Mouse (Mus musculus): Measurements from ENCODE around the gene Kcnb1. TPM values are rescaled to one million over a fixed set of nuclear protein-coding genes. Genes with fewer than 3 reads are reported as not detected.

The Kcnb1 gene
- polyA plus RNA-seq, 1 experiment from 2014 or later: 2.3 TPM

GRCm38 (mm10) chr2:167201463-167202291 is 11.7 kb upstream of the Kcnb1 start:
- WGBS: 16% methylated on average over 16 of the region's 16 CpGs
- 0 out of 2 replicates have a peak overlapping the region, but pooled peaks have one; percentile 10 for H3K9ac ChIP-seq (replicated peaks)

GRCm38 (mm10) chr2:167198660-167199427 is 8.9 kb upstream of the Kcnb1 start:
- 64% methylated on average over 13 of the region's 13 CpGs for WGBS
- Histone ChIP-seq H3K27me3 (no peaks in the 10 kb centered on the region), H3K9ac (replicated peaks) (no peak overlapping the region), H3K4me3 (replicated peaks) (no peak overlapping the region), H3K4me2 (replicated peaks) (no peak overlapping the region), H3K36me3 (no peaks in the 10 kb centered on the region), H3K9me3 (no peaks in the 10 kb centered on the region), H3K27ac (no peak overlapping the region), H3K4me1 (replicated peaks) (peaks cover 31% of the 10 kb centered on the region)
- no peak for ATAC-seq

More at GRCm38 (mm10) chr2:167201463-167202291, 11.7 kb upstream of the Kcnb1 start:
- H3K4me3 ChIP-seq (replicated peaks): no peak overlapping the region
- H3K27ac ChIP-seq: peak overlapping the region; percentile 91
- H3K36me3 ChIP-seq: no peaks in the 10 kb centered on the region
- H3K9me3 ChIP-seq: no peaks in the 10 kb centered on the region
- ATAC-seq: peak; percentile 75
- H3K4me1 ChIP-seq (replicated peaks): peaks cover 31% of the 10 kb centered on the region
- H3K27me3 ChIP-seq: no peaks in the 10 kb centered on the region
- peak overlapping the region; percentile 38 for H3K4me2 ChIP-seq (replicated peaks)

GRCm38 (mm10) chr2:167193361-167193760 is 3.4 kb upstream of the Kcnb1 start:
- H3K4me1 ChIP-seq (replicated peaks): peaks cover 22% of the 10 kb centered on the region
- no peaks in the 10 kb centered on the region for H3K36me3 ChIP-seq
- no peak overlapping the region for H3K9ac ChIP-seq (replicated peaks)
- peaks cover 26% of the 10 kb centered on the region for H3K27me3 ChIP-seq
- no peak overlapping the region for H3K4me3 ChIP-seq (replicated peaks)
- no peak for ATAC-seq
- WGBS: 78% methylated on average over 3 of the region's 3 CpGs
- H3K4me2 ChIP-seq (replicated peaks): no peak overlapping the region
- no peaks in the 10 kb centered on the region for H3K9me3 ChIP-seq
- no peak overlapping the region for H3K27ac ChIP-seq

GRCm38 (mm10) chr2:167189291-167190075 is 472 bp downstream of the Kcnb1 start:
- H3K36me3 ChIP-seq: peaks cover 2% of the 10 kb centered on the region; the same call in 1 of the 2 replicates
- WGBS: 1% methylated on average over 36 of the region's 91 CpGs
- no peaks in the 10 kb centered on the region for H3K9me3 ChIP-seq
- 0 out of 2 replicates have a peak overlapping the region, but pooled peaks have one; percentile 30 for H3K27ac ChIP-seq
- peaks cover 39% of the 10 kb centered on the region for H3K27me3 ChIP-seq
- peak; percentile 74; the same call in 1 of the 2 replicates for ATAC-seq
- H3K4me1 ChIP-seq (replicated peaks): peaks cover 47% of the 10 kb centered on the region
- H3K9ac ChIP-seq (replicated peaks): peak overlapping the region; percentile 73
- H3K4me3 ChIP-seq (replicated peaks): peak overlapping the region; percentile 59
- H3K4me2 ChIP-seq (replicated peaks): peak overlapping the region; percentile 82

GRCm38 (mm10) chr2:167188315-167189207 is 1.4 kb downstream of the Kcnb1 start:
- Histone ChIP-seq H3K9me3 (no peaks in the 10 kb centered on the region), H3K27ac (no peak overlapping the region), H3K36me3 (peaks cover 3% of the 10 kb centered on the region), H3K4me3 (replicated peaks) (peak overlapping the region; percentile 59), H3K27me3 (peaks cover 39% of the 10 kb centered on the region), H3K4me1 (replicated peaks) (peaks cover 47% of the 10 kb centered on the region), H3K4me2 (replicated peaks) (peak overlapping the region; percentile 82), H3K9ac (replicated peaks) (peak overlapping the region; percentile 73)
- peak; percentile 12; the same call in 1 of the 2 replicates for ATAC-seq
- 13% methylated on average over 76 of the region's 83 CpGs for WGBS

GRCm38 (mm10) chr2:167187119-167187518 is 2.8 kb downstream of the Kcnb1 start:
- H3K4me1 ChIP-seq (replicated peaks): peaks cover 47% of the 10 kb centered on the region
- H3K9me3 ChIP-seq: no peaks in the 10 kb centered on the region
- H3K36me3 ChIP-seq: peaks cover 10% of the 10 kb centered on the region
- no peak overlapping the region for H3K4me2 ChIP-seq (replicated peaks)
- peaks cover 39% of the 10 kb centered on the region for H3K27me3 ChIP-seq
- no peak overlapping the region for H3K4me3 ChIP-seq (replicated peaks)
- WGBS: 90% methylated on average over 5 of the region's 5 CpGs
- no peak overlapping the region for H3K27ac ChIP-seq
- no peak overlapping the region; the same call in 1 of the 2 replicates for H3K9ac ChIP-seq (replicated peaks)
- no peak for ATAC-seq

- no peak for ATAC-seq
- H3K27me3 ChIP-seq: peaks cover 38% of the 10 kb centered on the region
Measured at GRCm38 (mm10) chr2:167186544-167186943, 3.4 kb downstream of the Kcnb1 start.

GRCm38 (mm10) chr2:167186003-167186402 is 4.0 kb downstream of the Kcnb1 start:
- Histone ChIP-seq H3K9ac (replicated peaks) (no peak overlapping the region), H3K4me1 (replicated peaks) (peaks cover 44% of the 10 kb centered on the region)
- 65% methylated on average over 13 of the region's 13 CpGs for WGBS

More at GRCm38 (mm10) chr2:167186544-167186943, 3.4 kb downstream of the Kcnb1 start:
- Histone ChIP-seq H3K4me3 (replicated peaks) (no peak overlapping the region), H3K4me1 (replicated peaks) (peaks cover 47% of the 10 kb centered on the region), H3K4me2 (replicated peaks) (no peak overlapping the region), H3K27ac (no peak overlapping the region), H3K9me3 (no peaks in the 10 kb centered on the region), H3K9ac (replicated peaks) (no peak overlapping the region; the same call in 1 of the 2 replicates), H3K36me3 (peaks cover 10% of the 10 kb centered on the region)
- WGBS: 45% methylated on average over 10 of the region's 10 CpGs

GRCm38 (mm10) chr2:167185432-167185831 is 4.5 kb downstream of the Kcnb1 start:
- Histone ChIP-seq H3K27ac (no peak overlapping the region), H3K4me2 (replicated peaks) (no peak overlapping the region), H3K4me1 (replicated peaks) (peaks cover 39% of the 10 kb centered on the region), H3K27me3 (peaks cover 27% of the 10 kb centered on the region), H3K36me3 (peaks cover 10% of the 10 kb centered on the region), H3K9ac (replicated peaks) (no peak overlapping the region), H3K9me3 (no peaks in the 10 kb centered on the region), H3K4me3 (replicated peaks) (no peak overlapping the region)
- no peak for ATAC-seq
- WGBS: 92% methylated on average over 2 of the region's 2 CpGs

More at GRCm38 (mm10) chr2:167186003-167186402, 4.0 kb downstream of the Kcnb1 start:
- no peak for ATAC-seq
- H3K27ac ChIP-seq: no peak overlapping the region
- no peak overlapping the region for H3K4me2 ChIP-seq (replicated peaks)
- H3K27me3 ChIP-seq: peaks cover 33% of the 10 kb centered on the region
- H3K4me3 ChIP-seq (replicated peaks): no peak overlapping the region
- peaks cover 10% of the 10 kb centered on the region for H3K36me3 ChIP-seq
- no peaks in the 10 kb centered on the region for H3K9me3 ChIP-seq

GRCm38 (mm10) chr2:167181662-167182389 is 8.1 kb downstream of the Kcnb1 start:
- WGBS: 90% methylated on average over 14 of the region's 14 CpGs
- Histone ChIP-seq H3K27me3 (no peaks in the 10 kb centered on the region), H3K36me3 (peaks cover 8% of the 10 kb centered on the region), H3K4me2 (replicated peaks) (no peak overlapping the region), H3K4me1 (replicated peaks) (peaks cover 15% of the 10 kb centered on the region), H3K9me3 (no peaks in the 10 kb centered on the region), H3K27ac (no peak overlapping the region), H3K9ac (replicated peaks) (no peak overlapping the region), H3K4me3 (replicated peaks) (no peak overlapping the region)
- ATAC-seq: no peak
